Mouse (Mus musculus) erythroblast, embryonic 14.5 days (primary cell): ENCODE data around the gene Clic4.

Source experiments
- GATA1 ChIP-seq: IDR thresholded peaks from 2 replicates; pipeline ENCODE4 v1.6.1; 2012; ENCODE audit warnings: low read length, inconsistent platforms, mixed read lengths
- TAL1 ChIP-seq: IDR thresholded peaks from 3 replicates; pipeline ENCODE4 v1.6.1; 2012; ENCODE audit warnings: low read length, inconsistent platforms, mixed read lengths

GRCm38 (mm10) chr4:135230661-135231060, 42.0 kb downstream of the Clic4 start:
- TF ChIP-seq TAL1 (no peak), GATA1 (no peak)
